Mouse (Mus musculus) gastrocnemius, postnatal 4 days (tissue): ENCODE results near the gene 4931429L15Rik. TPM values are rescaled to one million over a fixed set of nuclear protein-coding genes. Genes with fewer than 3 reads are reported as not detected.
"Not testable (repeated sequence)": the region's sequence is repeated elsewhere in the genome, so short reads cannot be mapped to it uniquely, and the experiment has no call there.

Source experiments
- DNase-seq, 2 experiments: peaks; one replicate each; pipeline ENCODE4 v3.0.0; 2021 to 2022; ENCODE audit warnings: low spot score in 2 of 2, mixed read lengths in 2 of 2
- long read RNA-seq, 2 experiments: library from polyadenylated mRNA; stranded (forward); transcript quantifications; one replicate each; pipeline ENCODE4 v2.0.0; 2021
- total RNA-seq, 2 experiments: library from RNA; stranded (reverse); gene quantifications; 2 replicates each; pipeline ENCODE4 v1.2.3; 2021

Gene 4931429L15Rik
- not detected for total RNA-seq
- long read RNA-seq, experiment 1: 0 reads
- long read RNA-seq, experiment 2: 0 reads

DNA sequence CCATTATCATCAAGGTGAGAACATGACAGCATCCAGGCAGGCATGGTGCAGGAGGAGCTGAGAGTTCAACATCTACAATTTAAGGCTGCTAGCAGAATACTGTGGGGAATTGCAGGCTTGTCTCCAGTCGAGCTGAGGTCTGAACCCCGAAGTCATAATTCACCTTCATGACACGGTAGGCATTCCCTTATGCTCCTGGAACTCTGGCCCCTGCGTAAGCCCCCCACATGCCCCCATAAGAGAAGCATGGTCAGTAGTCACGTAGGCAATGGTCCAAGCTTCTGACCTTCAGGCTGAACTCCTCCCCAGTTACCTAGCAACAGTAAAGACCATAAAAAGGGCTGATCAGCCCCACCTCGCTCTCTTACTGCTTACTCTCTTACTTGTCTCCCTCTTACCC lies at the start of gene 4931429L15Rik:
Gene 4931429L15Rik (minus strand): TSS at position 101 of the 400 bp plus-strand sequence.
- DNase-seq: not testable (repeated sequence)

DNA sequence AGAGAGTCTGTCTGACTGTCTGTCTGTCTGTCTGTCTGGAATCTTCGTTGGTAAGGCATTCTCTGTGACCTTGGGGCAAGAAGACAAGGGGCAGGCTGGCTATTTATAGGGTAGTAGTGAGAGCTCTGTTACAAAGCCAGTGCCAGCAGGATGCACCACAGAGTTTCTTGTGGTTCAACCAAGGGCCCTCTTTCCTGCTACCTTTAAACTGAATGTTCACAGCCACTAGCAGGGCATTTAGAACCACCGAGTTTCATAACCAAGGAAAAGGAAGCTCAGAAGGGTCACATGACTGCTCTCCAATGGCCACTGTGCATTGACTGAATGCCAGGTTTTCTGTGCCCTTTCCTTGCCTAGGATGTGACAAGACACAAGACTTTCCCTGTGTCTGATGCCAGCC lies 42.7 kb upstream of the 4931429L15Rik start:
- no peak for DNase-seq

DNA sequence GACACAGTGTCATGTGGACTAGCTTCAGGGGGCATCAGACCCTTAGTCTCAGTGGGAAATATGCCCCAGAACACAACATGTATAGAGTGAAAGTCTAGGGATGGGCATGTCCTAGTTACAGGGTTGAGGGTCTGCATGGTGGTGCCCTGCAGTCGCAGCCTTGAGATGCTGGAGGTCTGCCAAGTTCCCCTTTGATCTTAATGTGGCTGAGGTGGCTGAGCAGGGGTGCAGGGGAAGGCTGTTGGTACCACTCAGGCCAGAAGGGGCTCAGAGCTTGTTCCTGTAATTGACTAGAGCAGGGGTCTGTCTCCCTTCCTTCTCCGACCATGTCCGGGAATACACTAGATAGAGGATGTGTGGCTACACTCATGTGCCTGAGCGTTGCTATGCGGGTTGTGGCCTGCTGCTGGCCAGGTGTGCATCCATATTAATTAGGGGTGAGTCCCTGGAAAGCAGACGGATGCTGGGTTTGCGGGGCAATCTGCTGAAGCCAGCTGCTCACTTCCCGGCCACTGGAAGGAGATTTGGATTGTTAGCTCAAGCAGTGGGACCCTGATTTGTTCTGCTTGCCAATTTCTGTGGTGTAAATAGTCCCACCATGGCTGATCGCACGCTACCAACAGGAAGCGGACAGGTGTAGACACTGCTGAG lies 41.8 kb upstream of the 4931429L15Rik start:
- DNase-seq: no peak

DNA sequence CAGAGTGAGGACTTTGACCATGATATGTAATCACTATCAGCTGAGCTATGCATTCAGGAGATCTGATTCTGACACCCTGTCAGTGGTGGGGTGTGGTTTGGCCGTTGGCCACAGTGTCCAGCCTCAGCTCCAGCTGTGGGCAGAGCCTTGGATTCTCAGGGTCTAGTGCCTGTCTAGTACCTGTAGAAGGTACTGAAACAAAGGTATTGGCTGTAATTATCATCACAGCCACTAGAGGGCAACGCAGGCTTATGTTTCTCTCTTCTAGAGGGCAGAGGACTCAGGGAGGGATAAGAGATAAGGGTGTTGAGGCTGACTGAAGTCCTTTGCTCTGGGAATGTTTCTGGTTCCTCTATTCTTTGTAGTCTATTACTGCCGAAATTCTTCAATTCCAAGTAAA lies 34.2 kb upstream of the 4931429L15Rik start:
- no peak for DNase-seq

DNA sequence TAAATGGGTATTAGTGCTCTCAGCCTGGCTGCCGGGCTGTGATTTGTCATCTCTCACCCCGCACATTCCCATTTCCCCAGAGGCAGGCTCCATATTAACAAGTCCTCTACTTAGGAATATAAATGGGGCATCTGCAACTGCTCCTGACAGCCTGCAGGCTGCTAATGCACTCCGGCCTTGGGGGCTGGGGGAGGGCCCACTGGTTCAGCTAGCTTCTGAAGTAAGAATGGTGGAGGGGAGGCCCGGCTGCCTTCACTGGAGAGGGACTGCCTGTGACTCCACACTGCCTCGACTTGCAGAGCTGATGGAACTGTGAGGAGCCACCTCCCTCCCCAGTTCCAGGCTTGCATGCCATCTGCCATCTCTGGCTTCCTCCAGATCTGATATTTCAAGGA lies 33.5 kb upstream of the 4931429L15Rik start:
- DNase-seq: no peak

DNA sequence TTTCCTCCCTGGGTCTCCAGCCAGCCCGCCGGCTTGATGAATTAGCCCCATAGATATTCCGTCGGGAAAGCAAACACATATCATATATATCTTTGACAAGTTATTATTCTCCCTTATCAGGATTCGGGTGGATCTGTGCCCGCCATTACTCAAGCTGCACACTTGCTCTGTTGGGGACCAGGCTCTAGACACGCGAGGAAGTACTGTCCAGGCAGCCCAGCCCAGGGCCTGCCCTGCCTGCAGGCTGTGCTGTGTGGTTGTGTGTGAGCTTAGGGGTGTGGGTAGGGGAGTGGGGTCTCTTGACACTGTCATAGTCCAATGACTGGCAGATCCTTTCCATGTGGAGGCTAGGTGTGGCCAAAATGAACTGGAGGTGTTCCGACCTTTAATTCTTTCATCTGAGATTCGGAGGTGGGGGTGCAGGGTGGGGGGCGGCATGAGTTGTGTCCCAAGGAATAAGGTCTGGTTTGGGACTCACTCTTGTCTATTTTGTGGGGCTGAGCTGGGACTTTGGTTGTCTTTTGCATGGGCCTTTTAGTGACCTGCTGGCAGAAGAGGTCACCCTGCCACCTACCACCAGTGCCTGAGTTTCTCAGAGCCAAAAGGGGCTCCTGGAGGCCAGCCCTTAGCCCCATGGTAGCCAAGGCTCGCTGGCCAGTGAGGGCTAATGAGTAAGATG lies 33.0 kb upstream of the 4931429L15Rik start:
- DNase-seq: no peak

DNA sequence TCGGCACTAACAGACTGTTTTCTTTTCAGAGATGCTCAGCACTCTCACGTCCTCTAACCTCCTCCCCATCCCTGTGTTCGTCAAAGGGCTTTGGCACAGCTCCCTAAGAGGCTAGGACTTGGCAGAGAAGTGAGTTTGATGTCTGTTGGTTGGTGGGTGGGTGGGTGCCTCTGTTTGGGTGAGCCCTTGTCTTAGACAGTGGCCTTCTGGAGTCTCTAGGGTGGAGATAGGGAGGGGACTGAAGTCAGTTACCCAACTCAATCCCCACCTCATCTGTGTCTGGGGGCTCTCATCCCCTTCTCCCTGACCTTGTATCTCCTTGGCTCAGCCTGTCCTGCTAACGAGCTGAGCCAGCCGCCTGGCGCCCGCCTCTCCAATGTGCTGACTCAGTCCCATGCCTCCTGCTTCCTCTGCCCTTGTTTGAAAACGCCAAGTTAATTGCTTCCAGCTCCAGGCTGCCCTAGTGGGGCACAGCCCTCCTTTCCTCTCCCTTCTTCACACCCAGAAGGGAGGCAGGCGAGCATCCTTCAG lies 30.7 kb upstream of the 4931429L15Rik start:
- no peak for DNase-seq

DNA sequence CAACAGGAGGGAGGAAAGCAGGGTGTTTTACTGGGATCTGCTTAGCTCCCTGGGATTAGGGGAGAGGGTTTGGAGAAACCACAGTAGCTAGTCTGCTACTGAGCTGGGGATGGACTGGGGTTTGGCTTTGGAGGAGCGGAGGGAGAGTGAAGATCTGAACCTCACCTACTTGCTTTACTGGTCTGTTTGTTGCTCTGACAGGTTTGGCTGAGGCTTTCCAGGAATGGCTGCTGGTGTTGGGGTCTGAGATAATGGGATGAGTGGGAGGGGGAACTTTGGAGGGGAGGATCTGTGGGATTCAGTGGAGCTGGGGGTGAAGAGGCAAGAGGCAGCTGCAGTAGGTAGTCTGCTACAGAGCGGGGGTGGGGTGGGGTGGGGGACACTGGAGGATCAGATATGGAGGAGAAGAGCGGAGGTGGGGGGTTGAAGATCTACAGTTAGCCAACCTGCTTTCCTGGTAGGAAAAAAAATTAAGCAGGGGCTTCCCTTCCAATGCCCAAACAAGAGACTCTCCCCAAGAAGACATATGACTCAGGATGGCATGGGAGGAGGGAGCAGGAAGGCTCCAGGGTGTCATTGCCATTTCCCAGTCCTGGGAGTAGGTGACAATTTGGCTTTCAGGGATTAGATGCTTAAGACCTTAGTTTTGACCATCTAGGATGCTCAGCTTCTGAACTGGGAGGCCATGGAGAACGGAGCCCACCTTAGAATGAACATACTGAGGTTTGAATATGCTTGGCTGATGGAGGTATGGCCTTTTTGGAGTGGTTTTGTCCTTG lies 26.3 kb upstream of the 4931429L15Rik start:
- DNase-seq: no peak

DNA sequence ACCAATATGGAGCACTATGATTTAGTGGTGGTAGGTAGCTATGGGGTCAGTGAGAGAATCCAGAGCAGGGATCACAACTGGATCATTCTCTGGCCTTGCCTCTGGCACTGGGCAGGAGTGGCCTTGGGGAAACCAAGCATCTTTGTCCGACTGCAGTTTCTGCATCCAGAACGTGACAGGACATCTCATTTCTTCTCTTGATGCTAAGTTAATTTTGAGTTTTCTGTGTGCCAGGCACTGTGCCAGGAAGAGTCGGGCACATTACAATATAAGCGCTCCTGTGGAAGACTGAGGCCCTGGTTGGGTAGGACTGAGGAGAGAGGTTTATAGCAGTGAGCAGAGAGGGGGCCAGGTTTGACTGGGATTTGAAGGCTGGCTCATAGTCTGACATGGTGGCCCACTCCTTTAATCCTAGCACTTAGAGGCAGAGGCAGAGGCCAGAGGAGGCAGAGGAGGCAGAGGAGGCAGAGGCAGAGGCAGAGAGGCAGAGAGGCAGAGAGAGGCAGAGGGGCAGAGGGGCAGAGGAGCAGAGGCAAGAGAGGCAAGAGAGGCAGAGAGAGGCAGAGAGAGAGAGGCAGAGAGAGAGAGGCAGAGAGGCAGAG lies 19.4 kb upstream of the 4931429L15Rik start:
- peak in 1 of 2 experiments; percentile 9 for DNase-seq

DNA sequence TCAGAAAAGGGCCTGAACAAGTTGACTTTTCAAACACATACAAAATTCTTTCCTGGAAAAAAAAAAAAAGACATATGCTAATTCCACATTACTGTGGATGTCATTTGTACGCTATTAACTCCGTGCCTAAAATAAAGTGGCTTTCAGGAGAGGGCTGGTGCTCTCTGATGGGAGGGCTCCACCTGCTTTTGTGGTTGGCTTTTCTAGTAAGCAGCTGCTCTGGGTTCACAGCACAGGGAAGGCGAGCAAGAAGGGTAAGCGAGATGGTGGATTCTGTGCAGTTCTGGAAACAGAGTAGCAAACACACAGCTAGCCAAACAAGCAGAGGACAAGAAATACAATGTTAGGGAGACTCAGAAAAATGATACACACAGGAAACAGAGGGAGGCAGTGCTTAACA lies 18.6 kb upstream of the 4931429L15Rik start:
- peak in 1 of 2 experiments; percentile 7 for DNase-seq

DNA sequence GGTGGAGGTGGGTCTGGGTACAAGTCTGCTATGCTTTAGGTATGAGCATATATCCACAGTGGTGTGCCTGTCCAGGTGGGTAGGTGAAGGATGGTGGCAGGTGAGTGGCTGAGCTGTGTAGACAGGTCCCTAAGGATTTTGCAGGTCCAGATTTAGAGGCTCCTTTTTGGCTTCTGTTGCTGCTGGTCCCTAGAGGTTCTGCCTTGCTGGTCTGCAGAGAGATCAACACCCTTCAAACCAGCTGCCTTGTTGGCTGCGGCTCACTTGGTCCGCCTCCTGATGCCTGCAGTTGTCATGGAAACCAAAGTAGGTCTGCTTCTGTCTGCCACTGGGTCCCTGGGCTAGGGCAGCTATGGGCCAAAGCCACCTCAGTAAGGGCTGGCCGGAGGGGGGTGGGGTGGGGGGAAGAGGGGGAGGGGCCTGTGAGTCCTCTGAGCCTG lies 18.1 kb upstream of the 4931429L15Rik start:
- DNase-seq: peak in 1 of 2 experiments; percentile 12

DNA sequence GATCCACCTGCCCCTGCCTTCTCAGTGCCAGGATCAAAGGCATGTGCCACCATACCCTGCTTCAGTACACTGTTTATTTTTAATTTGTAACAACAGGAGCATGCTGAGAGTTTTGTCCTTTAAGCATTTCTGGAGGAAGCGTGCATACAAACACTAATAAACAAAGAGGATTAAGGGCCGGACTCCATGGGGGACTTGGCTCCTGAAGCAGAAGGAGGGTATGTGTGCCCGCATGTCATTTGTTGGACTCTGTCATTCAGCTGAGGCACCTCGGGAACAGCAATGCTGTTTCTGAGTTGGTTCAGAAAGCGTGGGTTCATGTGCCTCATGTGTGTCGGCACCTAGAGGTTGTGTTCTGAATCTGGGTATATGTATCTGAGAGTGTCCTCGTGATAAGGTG lies 17.5 kb upstream of the 4931429L15Rik start:
- peak in 1 of 2 experiments; percentile 4 for DNase-seq

DNA sequence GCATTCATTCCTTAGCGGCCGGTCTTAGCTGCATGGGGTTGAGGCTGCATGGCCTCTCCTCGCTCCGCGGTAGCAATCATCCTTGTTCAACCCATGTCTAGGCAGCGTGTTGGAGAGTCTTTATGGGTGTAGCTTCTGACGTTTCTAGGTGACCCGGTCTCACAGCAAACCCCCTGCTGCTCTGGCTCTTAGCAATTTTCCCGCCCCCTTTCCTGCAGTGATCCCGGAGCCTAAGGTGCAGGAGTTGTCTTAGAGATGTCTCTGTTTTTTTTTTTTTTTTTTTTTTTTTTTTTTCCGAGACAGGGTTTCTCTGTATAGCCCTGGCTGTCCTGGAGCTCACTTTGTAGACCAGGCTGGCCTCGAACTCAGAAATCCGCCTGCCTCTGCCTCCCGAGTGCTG lies 16.5 kb upstream of the 4931429L15Rik start:
- DNase-seq: peak in 1 of 2 experiments; percentile 15

DNA sequence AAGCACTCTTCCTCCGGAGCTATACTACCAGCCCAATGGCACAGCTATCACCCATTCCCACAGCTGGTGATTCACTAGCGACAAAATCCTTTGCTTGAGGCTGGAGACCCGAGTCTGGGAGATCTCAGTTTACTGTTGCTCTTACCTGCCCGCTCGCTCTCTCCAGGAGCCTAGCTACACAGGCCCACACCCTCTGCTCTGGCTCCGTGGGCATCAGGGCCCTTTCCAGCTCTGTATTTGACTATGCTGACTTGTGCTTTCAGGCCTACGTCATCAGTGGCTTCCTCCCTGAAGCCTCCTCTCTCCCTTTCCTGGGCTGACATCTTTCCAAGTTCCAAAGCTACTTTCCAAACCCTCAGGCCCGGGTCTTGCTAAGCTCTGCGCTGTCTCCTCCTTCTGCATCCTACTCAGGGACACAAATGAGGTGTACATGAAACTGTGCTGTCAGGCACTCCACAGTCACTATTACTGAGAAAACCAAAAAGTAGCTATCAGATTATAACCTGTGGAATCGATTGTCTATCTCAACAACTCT lies 15.7 kb upstream of the 4931429L15Rik start:
- DNase-seq: peak in 1 of 2 experiments; percentile 9

DNA sequence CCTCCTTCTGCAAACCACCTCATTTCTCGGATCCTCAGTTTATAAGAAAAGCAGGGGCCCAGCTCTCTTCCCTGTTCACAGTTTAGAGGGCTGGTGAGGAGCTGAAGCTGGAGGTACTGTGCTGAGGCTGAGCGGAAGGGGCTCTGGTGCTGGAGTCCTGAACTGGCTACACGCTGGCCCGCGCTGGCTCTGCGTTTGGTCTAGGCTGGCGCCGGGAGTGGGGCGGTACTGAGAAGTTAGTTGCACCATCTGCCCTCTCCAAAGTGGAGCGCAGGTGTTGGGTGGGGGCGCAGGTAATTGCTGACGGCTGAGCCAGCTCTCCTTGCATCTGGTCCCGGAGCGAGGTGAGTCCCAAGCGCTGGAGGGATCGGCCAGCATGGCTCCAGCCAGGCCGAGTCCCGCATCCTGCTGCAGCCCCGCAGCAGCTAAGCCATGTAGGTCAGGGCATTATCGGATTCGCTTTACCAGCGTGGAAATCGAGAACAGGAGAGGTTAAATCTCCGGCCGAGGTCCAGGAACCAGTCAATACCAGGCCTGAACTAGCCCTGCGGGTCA lies 14.8 kb upstream of the 4931429L15Rik start:
- DNase-seq: peak in 1 of 2 experiments; percentile 13

DNA sequence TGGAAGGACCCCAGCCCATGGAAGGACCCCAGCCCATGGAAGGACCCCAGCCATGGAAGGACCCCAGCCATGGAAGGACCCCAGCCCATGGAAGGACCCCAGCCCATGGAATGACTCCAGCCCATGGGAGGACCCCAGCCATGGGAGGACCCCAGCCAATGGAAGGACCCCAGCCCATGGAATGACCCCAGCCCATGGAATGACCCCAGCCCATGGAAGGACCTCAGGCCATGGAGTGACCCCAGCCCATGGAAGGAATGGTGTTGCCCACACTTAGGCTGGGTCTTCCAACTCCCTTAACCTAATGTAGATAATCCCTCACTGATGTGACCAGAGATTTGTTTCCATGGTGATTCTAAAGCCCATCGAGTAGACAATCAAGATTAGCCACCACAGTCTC lies 11.5 kb upstream of the 4931429L15Rik start:
- no peak for DNase-seq

DNA sequence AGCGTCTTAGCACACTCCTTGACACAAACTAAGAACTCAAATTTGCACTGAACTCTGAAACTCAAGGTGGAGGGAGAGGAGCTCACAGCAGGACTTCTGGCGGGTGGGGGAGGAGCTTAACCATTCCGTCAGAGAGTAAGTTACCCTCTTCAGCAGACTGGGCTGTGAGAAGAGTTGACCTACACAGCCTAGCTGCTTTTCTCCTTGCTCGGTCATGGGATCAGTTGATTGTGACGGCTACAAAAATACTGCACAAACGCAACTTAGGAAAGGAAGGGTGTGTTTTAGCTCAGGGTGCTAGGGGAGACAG lies 10.8 kb upstream of the 4931429L15Rik start:
- no peak for DNase-seq

DNA sequence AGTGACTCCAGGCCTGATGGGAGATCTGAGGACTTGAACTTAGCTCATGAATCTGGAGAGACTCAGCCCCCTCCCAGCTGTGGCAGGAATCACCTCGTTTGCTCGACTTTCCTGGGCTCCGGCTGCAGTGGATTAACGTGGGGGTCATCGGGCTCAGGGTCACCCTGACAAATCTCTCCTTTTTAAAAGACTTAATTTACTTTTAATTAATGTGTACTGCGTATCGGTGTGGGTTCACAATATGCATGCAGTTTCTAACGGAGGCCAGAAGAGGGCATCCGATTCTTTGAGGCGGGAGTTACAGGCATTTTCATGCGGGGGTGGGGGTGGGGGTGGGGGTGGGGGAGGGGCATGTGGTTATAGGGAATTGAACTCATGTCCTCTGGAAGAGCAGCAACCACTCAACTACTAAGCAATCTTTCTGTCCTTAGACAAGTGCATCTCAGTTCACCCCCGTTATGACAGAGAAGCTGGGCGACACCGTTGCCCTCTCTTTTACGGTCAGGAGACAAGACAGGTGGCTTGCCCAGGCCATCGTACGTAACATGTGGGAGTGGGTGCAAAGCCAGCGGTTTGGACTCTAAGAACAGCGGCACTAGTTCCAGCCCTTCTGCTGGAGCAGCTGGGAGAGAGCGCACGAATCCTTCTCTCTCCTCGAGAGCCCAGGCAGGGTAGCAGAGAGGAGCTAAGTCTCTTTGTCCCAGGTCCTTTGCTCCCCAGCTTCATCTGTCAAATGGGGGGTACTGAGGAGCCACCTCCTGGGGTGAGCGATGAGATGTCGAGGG lies 10.2 kb upstream of the 4931429L15Rik start:
- DNase-seq: no peak

DNA sequence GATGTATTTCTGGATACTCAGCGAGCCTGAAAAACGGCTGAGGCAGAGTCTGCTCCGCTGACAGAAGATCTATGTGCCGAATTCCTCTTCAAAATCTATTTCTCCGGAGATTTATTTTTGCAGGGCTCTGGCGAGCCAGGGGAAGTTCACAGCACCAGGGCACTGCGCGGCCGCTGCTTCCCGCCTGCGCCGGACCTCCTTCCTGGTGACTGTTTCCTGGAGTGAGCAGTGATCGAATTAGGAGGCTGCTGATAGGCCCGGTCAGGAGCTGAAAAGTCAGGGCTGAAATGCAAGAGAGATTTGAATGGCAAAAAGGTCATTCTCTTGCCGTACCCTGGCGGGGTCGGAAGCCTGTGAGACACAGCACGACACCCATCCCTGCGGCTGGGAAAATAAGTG lies 9.5 kb upstream of the 4931429L15Rik start:
- peak; percentile 19 to 27 for DNase-seq
